Mouse (Mus musculus): ENCODE results near the gene Osgin1. TPM values are rescaled to one million over a fixed set of nuclear protein-coding genes. Genes with fewer than 3 reads are reported as not detected.

The Osgin1 gene
- total and polyA plus RNA-seq, 3 experiments: 3.9 to 7.2 (median 5.5) TPM

DNA sequence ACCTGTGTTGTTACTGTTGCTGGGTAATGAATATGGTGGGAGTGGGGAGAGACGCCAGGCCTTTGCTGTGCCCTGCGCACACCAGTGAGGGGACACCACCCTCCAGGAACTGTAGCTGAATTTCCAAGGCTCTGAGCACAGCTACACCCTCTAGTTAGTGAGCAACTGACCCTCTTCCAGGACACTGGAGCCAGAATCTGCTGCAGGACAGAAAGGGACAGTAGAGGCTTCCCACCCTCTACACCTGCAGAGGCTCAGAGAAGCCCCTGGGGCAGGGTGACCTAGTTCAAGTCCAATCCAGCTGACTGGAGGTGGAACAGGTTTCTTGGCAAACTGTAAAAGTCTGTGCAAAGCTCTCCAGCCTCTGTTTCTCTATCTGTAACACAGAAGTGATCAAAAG, 5.5 kb downstream of the Osgin1 start:
- no peaks in the 10 kb centered on the region for H3K79me2 ChIP-seq (replicated peaks; ENCODE audit: control insufficient read depth, insufficient read depth, low read length)
- intact Hi-C loops (cut with DNase I): no loop called here
- H3K27ac ChIP-seq: no peak overlapping the region; the same call in 1 of the 2 replicates
- no peaks in the 10 kb centered on the region for H3K27me3 ChIP-seq (ENCODE audit: control insufficient read depth, insufficient read depth, low read length)
- TF ChIP-seq POLR2A (IDR thresholded peaks at IDR 0.05; ENCODE audit: insufficient read depth, low read depth, low read length): no peak
- TF ChIP-seq EP300 (IDR thresholded peaks at IDR 0.05; ENCODE audit: insufficient read depth, low read depth, low read length): no peak
- no peak for TF ChIP-seq CTCF (IDR thresholded peaks at IDR 0.05)
- no peak overlapping the region for H3K9ac ChIP-seq (ENCODE audit: low read depth, low read length)
- H3K4me3 ChIP-seq: no peak overlapping the region
- no peaks in the 10 kb centered on the region for H3K36me3 ChIP-seq (ENCODE audit: control insufficient read depth, insufficient read depth, low read length)
- 90% methylated on average over 2 of the region's 2 CpGs for WGBS
- DNase-seq: no peak
- H3K4me1 ChIP-seq (ENCODE audit: control insufficient read depth, insufficient read depth, low read length): peaks cover 20% of the 10 kb centered on the region

DNA sequence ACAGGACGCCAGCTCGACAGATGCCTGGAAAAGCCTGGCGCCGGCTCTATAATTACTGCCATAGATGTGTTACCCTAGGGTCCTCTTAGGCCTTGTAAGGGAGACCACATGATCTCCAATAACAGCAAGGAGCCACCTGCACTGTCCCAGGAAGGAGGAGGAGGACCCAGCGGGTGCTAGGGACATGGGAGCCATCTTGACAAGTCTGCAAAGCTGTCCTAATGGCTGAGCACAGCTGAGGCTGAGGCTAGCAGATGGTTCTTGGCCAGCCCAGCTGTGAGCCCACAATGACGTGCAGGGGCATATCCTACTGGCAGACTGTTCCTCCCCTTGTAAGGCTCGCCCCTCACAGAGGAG, 5.9 kb downstream of the Osgin1 start:
- WGBS: 87% methylated on average over 7 of the region's 7 CpGs

DNA sequence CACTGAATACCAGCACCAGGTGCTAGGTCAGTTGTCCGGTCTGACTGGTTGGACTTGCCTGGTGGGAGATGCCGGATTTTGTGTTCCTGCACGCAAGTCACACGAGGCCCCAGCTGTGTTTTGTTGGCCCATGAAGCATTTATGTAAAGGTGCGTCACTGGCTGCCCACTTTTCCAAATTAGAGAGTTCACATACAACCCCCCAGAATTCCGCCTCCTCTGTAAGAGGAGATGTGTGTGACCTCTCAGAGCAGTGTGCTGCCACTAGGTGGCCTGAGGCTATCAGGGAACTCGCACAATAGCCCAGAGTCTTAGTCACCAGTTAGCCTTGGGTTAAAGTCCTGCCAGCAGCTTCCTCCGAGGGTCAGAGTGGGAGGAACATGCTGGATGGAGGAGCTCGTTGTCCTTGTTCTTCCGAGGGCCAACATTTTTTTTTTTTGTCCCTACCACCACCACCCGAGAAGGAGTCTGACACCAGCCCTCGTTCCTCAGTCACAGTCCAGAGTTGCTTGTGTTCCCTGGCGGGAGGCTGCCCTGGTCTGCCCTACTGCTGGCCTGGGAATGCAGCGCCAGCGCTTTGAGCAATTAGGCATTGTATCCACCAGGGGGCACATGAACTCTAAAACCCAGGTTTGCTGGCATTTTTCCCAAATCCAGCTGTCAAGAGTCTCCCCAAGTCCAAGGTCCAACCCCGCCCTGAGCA, 6.5 kb downstream of the Osgin1 start:
- TF ChIP-seq POLR2A (IDR thresholded peaks at IDR 0.05; ENCODE audit: insufficient read depth, low read depth, low read length) (no peak), CTCF (IDR thresholded peaks at IDR 0.05) (peak; percentile 73), EP300 (IDR thresholded peaks at IDR 0.05; ENCODE audit: insufficient read depth, low read depth, low read length) (peak; percentile 48; the same call in 1 of the 2 replicates)
- WGBS: 24% methylated on average over 16 of the region's 16 CpGs

More for the DNA sequence above, 5.9 kb downstream of the Osgin1 start:
- no peak for DNase-seq
- intact Hi-C loops (cut with DNase I): loop anchor here (2.0 kb wide), 2 partner anchors 27 to 237 kb away; no protein-coding TSS in a partner anchor
- no peaks in the 10 kb centered on the region for H3K79me2 ChIP-seq (replicated peaks; ENCODE audit: control insufficient read depth, insufficient read depth, low read length)
- H3K4me3 ChIP-seq: no peak overlapping the region
- H3K27me3 ChIP-seq (ENCODE audit: control insufficient read depth, insufficient read depth, low read length): no peaks in the 10 kb centered on the region
- peak overlapping the region; percentile 45; the same call in 1 of the 2 replicates for H3K27ac ChIP-seq
- no peak overlapping the region for H3K9ac ChIP-seq (ENCODE audit: low read depth, low read length)
- no peaks in the 10 kb centered on the region for H3K36me3 ChIP-seq (ENCODE audit: control insufficient read depth, insufficient read depth, low read length)
- no peak for TF ChIP-seq EP300 (IDR thresholded peaks at IDR 0.05; ENCODE audit: insufficient read depth, low read depth, low read length)
- no peak for TF ChIP-seq POLR2A (IDR thresholded peaks at IDR 0.05; ENCODE audit: insufficient read depth, low read depth, low read length)
- TF ChIP-seq CTCF (IDR thresholded peaks at IDR 0.05): no peak
- H3K4me1 ChIP-seq (ENCODE audit: control insufficient read depth, insufficient read depth, low read length): peaks cover 20% of the 10 kb centered on the region

DNA sequence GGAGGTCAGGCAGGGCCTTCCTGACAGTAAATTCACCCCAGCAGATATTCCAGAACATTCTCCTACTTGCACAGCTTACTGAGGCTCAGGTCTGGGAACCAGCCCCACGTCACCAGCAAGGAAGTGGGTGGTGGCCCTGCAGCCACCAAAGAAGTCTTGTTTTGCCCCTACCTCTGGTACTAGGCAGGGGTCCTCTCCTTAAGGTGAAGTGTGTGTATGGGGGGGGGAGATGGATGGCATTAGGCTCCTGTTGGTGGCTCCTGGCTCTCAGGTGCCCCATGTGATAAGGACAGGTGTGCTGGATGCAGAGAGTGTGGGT, 7.0 kb downstream of the Osgin1 start:
- WGBS: 33% methylated on average over 1 of the region's 1 CpGs
- Histone ChIP-seq H3K27ac (peak overlapping the region; percentile 45), H3K9ac (ENCODE audit: low read depth, low read length) (no peak overlapping the region), H3K79me2 (replicated peaks; ENCODE audit: control insufficient read depth, insufficient read depth, low read length) (no peaks in the 10 kb centered on the region), H3K36me3 (ENCODE audit: control insufficient read depth, insufficient read depth, low read length) (no peaks in the 10 kb centered on the region), H3K4me1 (ENCODE audit: control insufficient read depth, insufficient read depth, low read length) (peaks cover 20% of the 10 kb centered on the region), H3K27me3 (ENCODE audit: control insufficient read depth, insufficient read depth, low read length) (no peaks in the 10 kb centered on the region), H3K4me3 (no peak overlapping the region)
- no peak for TF ChIP-seq CTCF (IDR thresholded peaks at IDR 0.05)
- no peak for TF ChIP-seq EP300 (IDR thresholded peaks at IDR 0.05; ENCODE audit: insufficient read depth, low read depth, low read length)
- no peak for TF ChIP-seq POLR2A (IDR thresholded peaks at IDR 0.05; ENCODE audit: insufficient read depth, low read depth, low read length)
- DNase-seq: no peak
- intact Hi-C loops (cut with DNase I): loop anchor here (2.0 kb wide), 2 partner anchors 28 to 236 kb away; no protein-coding TSS in a partner anchor

More for the DNA sequence above, 6.5 kb downstream of the Osgin1 start:
- intact Hi-C loops (cut with DNase I): loop anchor here (2.0 kb wide), 2 partner anchors 28 to 236 kb away; no protein-coding TSS in a partner anchor
- no peak overlapping the region for H3K9ac ChIP-seq (ENCODE audit: low read depth, low read length)
- no peaks in the 10 kb centered on the region for H3K79me2 ChIP-seq (replicated peaks; ENCODE audit: control insufficient read depth, insufficient read depth, low read length)
- no peak overlapping the region for H3K4me3 ChIP-seq
- no peaks in the 10 kb centered on the region for H3K27me3 ChIP-seq (ENCODE audit: control insufficient read depth, insufficient read depth, low read length)
- peak overlapping the region; percentile 45 for H3K27ac ChIP-seq
- H3K4me1 ChIP-seq (ENCODE audit: control insufficient read depth, insufficient read depth, low read length): peaks cover 20% of the 10 kb centered on the region
- no peaks in the 10 kb centered on the region for H3K36me3 ChIP-seq (ENCODE audit: control insufficient read depth, insufficient read depth, low read length)
- peak; percentile 82 to 86 for DNase-seq

DNA sequence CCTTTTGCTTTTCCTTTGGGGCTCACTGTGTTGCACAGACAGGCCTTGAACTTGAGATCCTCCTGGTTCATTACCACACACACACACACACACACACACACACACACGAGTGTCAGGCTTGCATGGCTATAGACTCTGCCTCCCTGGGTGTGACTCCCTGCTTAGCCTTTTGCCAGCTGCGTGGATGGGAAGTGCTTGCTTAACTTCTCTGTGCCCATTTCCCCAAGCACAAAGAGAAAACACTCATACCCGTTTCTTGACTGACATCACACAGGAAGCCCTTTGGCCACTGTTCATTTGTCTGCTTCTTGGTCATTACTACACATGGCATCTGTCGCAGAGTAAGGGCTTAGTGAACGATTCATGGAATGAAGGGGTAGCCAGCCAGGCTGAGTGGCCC, 8.1 kb downstream of the Osgin1 start:
- Histone ChIP-seq H3K27me3 (ENCODE audit: control insufficient read depth, insufficient read depth, low read length) (peaks cover under 1% of the 10 kb centered on the region), H3K9ac (ENCODE audit: low read depth, low read length) (no peak overlapping the region), H3K79me2 (replicated peaks; ENCODE audit: control insufficient read depth, insufficient read depth, low read length) (no peaks in the 10 kb centered on the region), H3K4me3 (no peak overlapping the region), H3K36me3 (ENCODE audit: control insufficient read depth, insufficient read depth, low read length) (no peaks in the 10 kb centered on the region), H3K4me1 (ENCODE audit: control insufficient read depth, insufficient read depth, low read length) (peaks cover 15% of the 10 kb centered on the region), H3K27ac (no peak overlapping the region)
- 64% methylated on average over 5 of the region's 5 CpGs for WGBS
- TF ChIP-seq CTCF (IDR thresholded peaks at IDR 0.05) (no peak), POLR2A (IDR thresholded peaks at IDR 0.05; ENCODE audit: insufficient read depth, low read depth, low read length) (no peak), EP300 (IDR thresholded peaks at IDR 0.05; ENCODE audit: insufficient read depth, low read depth, low read length) (no peak)
- intact Hi-C loops (cut with DNase I): loop anchor here (2.0 kb wide), 1 partner anchor 55 kb away; no protein-coding TSS in a partner anchor
- DNase-seq: no peak

DNA sequence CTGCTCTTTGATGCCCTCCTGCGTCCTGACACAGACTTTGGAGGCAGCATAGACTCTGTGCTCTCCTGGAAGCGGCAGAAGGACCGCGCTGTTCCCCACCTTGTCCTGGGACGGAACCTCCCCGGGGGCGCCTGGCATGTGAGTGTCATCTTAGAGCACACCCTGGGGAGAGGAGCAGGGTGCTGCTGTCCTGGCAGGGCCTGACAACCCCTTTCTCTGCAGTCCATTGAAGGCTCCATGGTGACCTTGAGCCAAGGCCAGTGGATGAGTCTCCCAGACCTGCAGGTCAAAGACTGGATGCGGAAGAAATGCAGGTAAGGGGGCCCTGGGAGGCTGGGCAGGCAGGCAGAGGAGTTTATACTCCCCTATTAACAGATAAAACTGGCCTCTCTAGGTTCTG, 9.0 kb downstream of the Osgin1 start:
- DNase-seq: no peak
- Histone ChIP-seq H3K36me3 (ENCODE audit: control insufficient read depth, insufficient read depth, low read length) (no peaks in the 10 kb centered on the region), H3K27me3 (ENCODE audit: control insufficient read depth, insufficient read depth, low read length) (peaks cover 6% of the 10 kb centered on the region), H3K4me1 (ENCODE audit: control insufficient read depth, insufficient read depth, low read length) (peaks cover 11% of the 10 kb centered on the region), H3K79me2 (replicated peaks; ENCODE audit: control insufficient read depth, insufficient read depth, low read length) (no peaks in the 10 kb centered on the region), H3K4me3 (no peak overlapping the region), H3K27ac (no peak overlapping the region), H3K9ac (ENCODE audit: low read depth, low read length) (no peak overlapping the region)
- WGBS: 96% methylated on average over 8 of the region's 8 CpGs
- intact Hi-C loops (cut with DNase I): loop anchor here (2.0 kb wide), 1 partner anchor 54 kb away; no protein-coding TSS in a partner anchor
- no peak for TF ChIP-seq POLR2A (IDR thresholded peaks at IDR 0.05; ENCODE audit: insufficient read depth, low read depth, low read length)
- no peak for TF ChIP-seq EP300 (IDR thresholded peaks at IDR 0.05; ENCODE audit: insufficient read depth, low read depth, low read length)
- TF ChIP-seq CTCF (IDR thresholded peaks at IDR 0.05): no peak
